Mouse (Mus musculus) CH12.LX (cell line): Measurements from ENCODE around the gene Plaur.

ENCODE experiments used
- HCFC1 ChIP-seq: IDR thresholded peaks from 2 replicates; pipeline ENCODE4 v1.6.1; 2012; ENCODE audit warnings: low read depth, mild to moderate bottlenecking, inconsistent platforms, low read length, improper control_type of control experiment
- MAZ ChIP-seq: IDR thresholded peaks from 2 replicates; pipeline ENCODE4 v1.6.1; 2012; ENCODE audit warnings: low read depth, mild to moderate bottlenecking, inconsistent platforms, low read length, improper control_type of control experiment, moderate library complexity
- MYC ChIP-seq: IDR thresholded peaks from 2 replicates; pipeline ENCODE4 v1.6.1; 2011; ENCODE audit warnings: low read depth, mild to moderate bottlenecking, improper control_type of control experiment, low read length
- USF2 ChIP-seq: conservative IDR thresholded peaks from 2 replicates; pipeline ENCODE4 v1.6.1; 2011; ENCODE audit warnings: low read depth, low read length, improper control_type of control experiment

DNA sequence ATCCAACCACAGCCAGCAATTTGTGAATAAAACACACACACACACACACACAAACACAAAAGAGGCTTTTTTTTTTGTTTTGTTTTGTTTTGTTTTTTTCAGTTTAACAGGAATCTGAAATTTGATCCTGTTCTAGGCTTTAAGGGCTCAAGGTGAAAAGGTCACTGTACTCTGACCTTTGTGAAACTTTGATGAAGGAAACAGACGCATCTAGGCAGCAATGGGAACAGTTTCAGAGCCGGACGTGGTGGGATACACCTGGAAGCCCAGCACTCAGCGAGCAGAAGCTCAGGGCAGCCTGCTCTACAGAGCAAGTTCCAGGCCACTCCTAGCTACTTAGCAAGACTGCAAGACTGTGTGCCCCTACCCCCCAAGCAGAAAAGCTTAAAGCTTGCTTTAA lies 42.6 kb downstream of the Plaur start:
- TF ChIP-seq MAZ (no peak), HCFC1 (no peak), USF2 (no peak), MYC (no peak)
